Mouse (Mus musculus) thymus, adult 2 months (tissue): Measurements from ENCODE around the gene Nap1l3. TPM values are rescaled to one million over a fixed set of nuclear protein-coding genes. Genes with fewer than 3 reads are reported as not detected.

Experiments
- DNase-seq: peaks from one replicate; pipeline ENCODE4 v3.0.0; 2021
- H3K27ac ChIP-seq: fragments of 200-500 bp; 2 replicates; pipeline ENCODE4 v1.5.1; 2012; ENCODE audit warnings: low read length, control low read depth; ENCODE audit not compliant: control insufficient read depth, insufficient read depth
- H3K27me3 ChIP-seq: fragments of 200-500 bp; 2 replicates; pipeline ENCODE4 v1.6.1; 2012; ENCODE audit warnings: mild to moderate bottlenecking, low read length, moderate library complexity, mixed read lengths; ENCODE audit not compliant: control insufficient read depth, insufficient read depth
- H3K36me3 ChIP-seq: fragments of 200-500 bp; 2 replicates; pipeline ENCODE4 v1.6.1; 2012; ENCODE audit warnings: mild to moderate bottlenecking, low read length, moderate library complexity; ENCODE audit not compliant: control insufficient read depth, insufficient read depth
- H3K4me1 ChIP-seq: fragments of 200-500 bp; replicated peaks from 2 replicates; pipeline ENCODE4 v1.6.1; 2012; ENCODE audit warnings: low read length; ENCODE audit not compliant: control insufficient read depth, insufficient read depth
- H3K4me3 ChIP-seq: fragments of 200-500 bp; 2 replicates; pipeline ENCODE4 v1.5.1; 2012; ENCODE audit warnings: mild to moderate bottlenecking, low read length, control low read depth, moderate library complexity; ENCODE audit not compliant: control insufficient read depth, insufficient read depth
- CTCF ChIP-seq: fragments of 200-500 bp; IDR thresholded peaks from 2 replicates; pipeline ENCODE4 v1.5.1; 2012; ENCODE audit warnings: mild to moderate bottlenecking, control low read depth, low read length, moderate library complexity, borderline replicate concordance; ENCODE audit not compliant: control insufficient read depth, poor library complexity, insufficient read depth; ENCODE audit errors: extremely low read depth
- POLR2A ChIP-seq: fragments of 200-500 bp; IDR thresholded peaks from 2 replicates; pipeline ENCODE4 v1.6.1; 2012; ENCODE audit warnings: mild to moderate bottlenecking, low read length, control low read depth, moderate library complexity; ENCODE audit not compliant: control insufficient read depth, poor library complexity, insufficient read depth; ENCODE audit errors: extremely low read depth
- WGBS: fragments of 180-500 bp; shearing (Covaris S2); methylation state at CpG from one replicate; pipeline ENCODE4 v1.1.7; 2018; 5-methylcytosine and 5-hydroxymethylcytosine counted together
- polyA plus RNA-seq: library from polyadenylated mRNA; depleted of rRNA; stranded (reverse); fragments of >200 nt; gene quantifications from 2 replicates; pipeline ENCODE4 v1.2.3, GENCODE M21; 2012; rRNA removed

Gene Nap1l3
- 0.17 and 0.22 TPM in 2 replicates for polyA plus RNA-seq

DNA sequence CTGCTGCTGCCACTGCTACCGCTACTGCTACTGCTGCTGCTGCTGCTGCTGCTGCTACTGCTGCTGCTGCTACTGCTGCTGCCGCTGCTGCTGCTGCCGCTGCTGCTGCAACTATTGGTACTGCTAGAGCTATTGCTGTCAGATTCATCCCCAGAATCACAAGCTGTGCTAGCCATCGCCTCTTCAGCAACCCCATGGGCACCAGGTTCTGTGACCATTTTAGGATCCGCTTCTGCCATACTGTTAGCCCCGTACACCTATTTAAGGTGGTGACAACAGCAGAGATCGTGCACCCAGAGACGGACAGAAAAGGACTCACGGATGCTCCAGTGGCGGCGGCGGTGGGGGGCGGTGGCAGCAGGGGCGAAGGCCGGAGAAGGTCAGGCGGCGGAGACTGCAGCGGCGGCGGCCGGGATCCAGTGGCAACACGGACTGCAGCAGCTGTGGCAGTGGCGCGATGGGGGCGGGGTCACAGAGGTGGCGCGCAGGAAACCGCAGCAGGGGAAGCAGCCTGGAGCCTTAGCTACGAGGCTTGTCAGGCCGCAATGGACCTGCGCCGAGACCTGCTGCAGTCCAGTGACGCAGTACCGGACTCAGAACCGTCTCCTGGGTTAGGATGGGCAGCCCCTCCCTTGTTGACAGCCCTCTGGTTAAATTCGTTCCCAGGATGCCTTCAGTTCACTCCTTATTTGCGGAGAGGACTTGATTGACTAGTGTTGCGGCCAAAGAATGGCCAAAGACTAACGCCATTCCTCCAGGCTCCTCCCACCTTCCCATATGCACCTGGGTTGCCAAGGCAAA, at the start of gene Nap1l3:
TSS of gene Nap1l3 (minus strand) at position 621 of the 801 bp plus-strand sequence.
- peak; percentile 5 for DNase-seq

DNA sequence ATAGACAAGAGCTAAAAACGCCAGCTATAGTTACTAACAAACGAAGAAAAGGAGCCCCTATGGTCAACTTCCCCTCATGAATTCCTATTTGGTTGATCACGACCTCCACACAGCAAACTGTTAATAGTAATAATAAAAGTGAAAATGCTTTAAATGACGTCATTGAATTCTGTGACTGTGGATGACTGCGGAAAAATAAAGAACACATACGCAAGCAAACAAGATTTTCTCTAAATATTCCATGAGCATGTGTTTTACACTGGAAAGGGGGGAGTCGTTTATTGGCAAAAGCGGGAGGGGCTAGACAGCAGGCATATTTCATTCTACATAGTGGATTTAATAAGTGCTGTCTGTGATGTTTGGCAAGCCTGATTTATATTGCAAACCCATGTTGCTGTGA, 451 bp upstream of the Nap1l3 start:
- H3K27me3 ChIP-seq = no peaks in the 10 kb centered on the region
- TF ChIP-seq POLR2A (no peak), CTCF (no peak)
- no peak for DNase-seq
- no peak overlapping the region for H3K27ac ChIP-seq
- H3K4me3 ChIP-seq = no peak overlapping the region
- 5% methylated on average over 8 of the region's 8 CpGs for WGBS
- H3K4me1 ChIP-seq = no peaks in the 10 kb centered on the region
- H3K36me3 ChIP-seq = no peaks in the 10 kb centered on the region

More for the DNA sequence above, at the start of gene Nap1l3:
- TF ChIP-seq CTCF (no peak), POLR2A (no peak)
- Histone ChIP-seq H3K4me1 (no peaks in the 10 kb centered on the region), H3K27me3 (no peaks in the 10 kb centered on the region), H3K27ac (no peak within 1 kb of the TSS), H3K4me3 (peak within 1 kb of the TSS; percentile 15), H3K36me3 (no peaks in the 10 kb centered on the region)
- WGBS = 2% methylated on average over 38 of the region's 39 CpGs
